Mouse (Mus musculus) limb, embryonic 15.5 days (tissue): ENCODE measurements around the gene Kctd20. TPM values are rescaled to one million over a fixed set of nuclear protein-coding genes. Genes with fewer than 3 reads are reported as not detected.
A peak's percentile ranks its signal among the peaks of the same experiment; 100 is the strongest.

ENCODE experiments used
- ATAC-seq: fragments of 200-750 bp; cut with Nextera tagmentation; 2 replicates; pipeline ENCODE4 v1.8.0; 2017; ENCODE audit warnings: low read depth, moderate TSS enrichment; ENCODE audit not compliant: insufficient number of reproducible peaks, low FRiP score, low TSS enrichment
- H3K27ac ChIP-seq: fragments of 300-500 bp; sonication (generic); 2 replicates; pipeline ENCODE4 v1.5.1; 2015; ENCODE audit warnings: moderate library complexity, mild to moderate bottlenecking, inconsistent platforms
- H3K27me3 ChIP-seq: fragments of 300-500 bp; sonication (generic); 2 replicates; pipeline ENCODE4 v1.6.1; 2015; ENCODE audit warnings: inconsistent platforms
- H3K36me3 ChIP-seq: fragments of 300-500 bp; sonication (generic); 2 replicates; pipeline ENCODE4 v1.6.1; 2015; ENCODE audit warnings: inconsistent platforms
- H3K4me1 ChIP-seq: fragments of 300-500 bp; sonication (generic); 2 replicates; pipeline ENCODE4 v1.6.1; 2015; ENCODE audit warnings: inconsistent platforms
- H3K4me2 ChIP-seq: fragments of 300-500 bp; sonication (generic); 2 replicates; pipeline ENCODE4 v1.6.1; 2015; ENCODE audit warnings: mild to moderate bottlenecking, inconsistent platforms
- H3K4me3 ChIP-seq: fragments of 300-500 bp; sonication (generic); 2 replicates; pipeline ENCODE4 v1.5.1; 2015; ENCODE audit warnings: mild to moderate bottlenecking, inconsistent platforms
- H3K9ac ChIP-seq: fragments of 300-500 bp; sonication (generic); 2 replicates; pipeline ENCODE4 v1.6.1; 2015; ENCODE audit warnings: inconsistent platforms
- H3K9me3 ChIP-seq: fragments of 300-500 bp; sonication (generic); 2 replicates; pipeline ENCODE4 v1.6.1; 2016; ENCODE audit warnings: inconsistent platforms
- WGBS: fragments of 180-500 bp; shearing (Covaris S2); methylation state at CpG from one replicate; pipeline ENCODE4 v1.1.7; 2015; 5-methylcytosine and 5-hydroxymethylcytosine counted together
- polyA plus RNA-seq: library from polyadenylated mRNA; unstranded; fragments of >200 nt; fragmentation: Nextera tagmentation; extraction: Ambion mirVana; gene quantifications from 2 replicates; pipeline ENCODE4 v1.2.1, GENCODE M21; 2015

The Kctd20 gene
- polyA plus RNA-seq, 1 experiment from 2014 or later = 98.7 TPM

DNA sequence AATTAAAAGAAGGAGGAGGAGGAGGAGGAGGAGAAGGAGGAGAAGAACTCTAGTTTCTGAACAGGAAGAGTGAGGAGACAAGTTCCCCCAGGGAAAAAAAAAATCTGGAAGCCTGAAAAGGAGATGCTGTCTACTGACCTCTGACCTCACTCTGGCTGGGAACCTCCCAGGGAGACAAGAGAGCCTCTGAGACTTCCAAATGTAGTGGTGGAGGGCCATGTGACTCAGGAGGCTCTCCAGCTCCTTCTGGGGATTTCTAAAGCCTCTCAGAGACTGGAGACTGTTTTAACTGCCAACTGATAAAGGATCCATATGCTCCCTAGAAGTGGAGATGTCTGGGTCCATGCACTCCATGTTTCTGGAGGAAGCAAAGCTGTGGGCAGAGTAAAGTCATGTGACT is 62.5 kb downstream of the Kctd20 start:
- H3K9ac ChIP-seq = no peak overlapping the region
- no peaks in the 10 kb centered on the region for H3K36me3 ChIP-seq
- no peak for ATAC-seq
- no peak overlapping the region for H3K4me2 ChIP-seq
- no peak overlapping the region for H3K27ac ChIP-seq
- H3K4me3 ChIP-seq = no peak overlapping the region
- H3K27me3 ChIP-seq = no peaks in the 10 kb centered on the region
- H3K4me1 ChIP-seq = 0 out of 2 replicates have a peak, but pooled peaks cover 9% of the 10 kb centered on the region
- no peaks in the 10 kb centered on the region for H3K9me3 ChIP-seq

DNA sequence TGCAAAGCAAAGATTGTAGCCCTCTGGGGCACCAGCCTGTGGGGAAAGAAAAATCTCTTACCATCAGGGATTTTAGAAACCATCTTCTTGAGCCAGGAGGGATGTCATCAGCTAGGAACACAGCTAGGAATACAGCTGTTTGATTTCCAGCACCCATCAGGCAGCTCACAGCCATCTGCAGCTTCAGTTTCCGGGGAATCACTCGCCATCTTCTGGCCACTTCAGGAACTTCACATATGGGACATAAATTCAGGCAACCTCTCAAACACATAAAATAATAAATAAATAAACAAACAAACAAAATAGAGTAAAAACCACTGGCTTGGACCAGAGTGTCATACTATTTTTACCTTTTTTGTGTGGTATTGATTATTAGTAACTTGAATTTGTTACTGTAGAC is 63.9 kb downstream of the Kctd20 start:
- ATAC-seq = no peak
- 0 out of 2 replicates have a peak, but pooled peaks cover 15% of the 10 kb centered on the region for H3K4me1 ChIP-seq
- no peaks in the 10 kb centered on the region for H3K36me3 ChIP-seq
- no peak overlapping the region for H3K4me3 ChIP-seq
- H3K4me2 ChIP-seq = no peak overlapping the region
- H3K27ac ChIP-seq = no peak overlapping the region
- no peak overlapping the region for H3K9ac ChIP-seq
- no peaks in the 10 kb centered on the region for H3K27me3 ChIP-seq
- no peaks in the 10 kb centered on the region for H3K9me3 ChIP-seq
- WGBS = 23% methylated on average over 2 of the region's 2 CpGs

- 66% methylated on average over 4 of the region's 4 CpGs for WGBS
- Histone ChIP-seq H3K4me1 (0 out of 2 replicates have a peak, but pooled peaks cover 15% of the 10 kb centered on the region), H3K27ac (peak overlapping the region; percentile 43; the same call in 1 of the 2 replicates), H3K4me3 (no peak overlapping the region), H3K9ac (no peak overlapping the region), H3K4me2 (no peak overlapping the region), H3K9me3 (no peaks in the 10 kb centered on the region), H3K27me3 (no peaks in the 10 kb centered on the region), H3K36me3 (no peaks in the 10 kb centered on the region)
- ATAC-seq = no peak
Measured at GRCm38 (mm10) chr17:29016705-29017104, 65.0 kb downstream of the Kctd20 start.

GRCm38 (mm10) chr17:29018292-29018984 is 66.7 kb downstream of the Kctd20 start:
- ATAC-seq = no peak
- Histone ChIP-seq H3K4me2 (no peak overlapping the region), H3K9ac (no peak overlapping the region)

More at GRCm38 (mm10) chr17:29018292-29018984, 66.7 kb downstream of the Kctd20 start:
- Histone ChIP-seq H3K9me3 (no peaks in the 10 kb centered on the region), H3K27ac (no peak overlapping the region), H3K4me3 (no peak overlapping the region), H3K36me3 (no peaks in the 10 kb centered on the region), H3K27me3 (no peaks in the 10 kb centered on the region), H3K4me1 (peaks cover 19% of the 10 kb centered on the region; the same call in 1 of the 2 replicates)
- WGBS = 46% methylated on average over 11 of the region's 11 CpGs

Other genes with a start within 250 kb of the Kctd20 start
- 1.9 and 2.4 TPM in 2 replicates for gene AC170998.1, start 225.9 kb upstream of the Kctd20 start, polyA plus RNA-seq
- 126 and 130 TPM in 2 replicates for gene Mapk13, start 182.7 kb upstream of the Kctd20 start, polyA plus RNA-seq
- gene Brpf3, start 150.9 kb upstream of the Kctd20 start, polyA plus RNA-seq = 7.3 and 8.4 TPM in 2 replicates
- gene Pnpla1, start 93.5 kb upstream of the Kctd20 start, polyA plus RNA-seq = 13.8 and 14.1 TPM in 2 replicates
- gene 4930539E08Rik, start 36.6 kb upstream of the Kctd20 start, polyA plus RNA-seq = 0.22 and 0.27 TPM in 2 replicates
- not detected in 2 replicates for gene Pxt1, start 8.1 kb upstream of the Kctd20 start, polyA plus RNA-seq
- 100 and 104 TPM in 2 replicates for gene Stk38, start 56.0 kb downstream of the Kctd20 start, polyA plus RNA-seq
- gene Srsf3, start 80.7 kb downstream of the Kctd20 start, polyA plus RNA-seq = 513 and 518 TPM in 2 replicates
- gene Cdkn1a, start 139.0 kb downstream of the Kctd20 start, polyA plus RNA-seq = 233 and 345 TPM in 2 replicates
- gene Rab44, start 162.2 kb downstream of the Kctd20 start, polyA plus RNA-seq = 5.1 and 5.6 TPM in 2 replicates